Mouse (Mus musculus): ENCODE results near the gene Serp2. TPM values are rescaled to one million over a fixed set of nuclear protein-coding genes. Genes with fewer than 3 reads are reported as not detected.

Serp2 gene
- 100 to 1,000 TPM; 138 to 146 TPM for total RNA-seq (2021)
- long read RNA-seq, experiment 1, transcript Serp2-204 (2 exons, 705 nt): minor isoform, 12 of 89 reads
- long read RNA-seq, experiment 1, transcript Serp2-201 (3 exons, 748 nt): major isoform, 63 of 89 reads
- long read RNA-seq, experiment 1, partial matches to known transcripts: 1 of 89 reads
- long read RNA-seq, experiment 1, other reads (novel, unspliced or antisense): 13 of 89 reads
- long read RNA-seq, experiment 2, transcript Serp2-201 (3 exons, 748 nt): major isoform, 145 of 191 reads
- long read RNA-seq, experiment 2, transcript Serp2-204 (2 exons, 705 nt): minor isoform, 14 of 191 reads
- long read RNA-seq, experiment 2, partial matches to known transcripts: 4 of 191 reads
- long read RNA-seq, experiment 2, other reads (novel, unspliced or antisense): 28 of 191 reads

GRCm38 (mm10) chr14:76556852-76557208 lies at the start of gene Serp2:
Gene Serp2 (minus strand): TSS chr14:76556889.
- DNase-seq (ENCODE audit: low spot score in 2 of 2): no peak

- no peak for DNase-seq (ENCODE audit: low spot score in 2 of 2)
Measured at GRCm38 (mm10) chr14:76605931-76606534, 49.3 kb upstream of the Serp2 start.

GRCm38 (mm10) chr14:76604012-76604411 lies 47.3 kb upstream of the Serp2 start:
- DNase-seq (ENCODE audit: low spot score in 2 of 2): no peak

GRCm38 (mm10) chr14:76601654-76602053 lies 45.0 kb upstream of the Serp2 start:
- no peak for DNase-seq (ENCODE audit: low spot score in 2 of 2)

- no peak for DNase-seq (ENCODE audit: low spot score in 2 of 2)
Measured at GRCm38 (mm10) chr14:76600391-76600790, 43.7 kb upstream of the Serp2 start.

- no peak for DNase-seq (ENCODE audit: low spot score in 2 of 2)
Measured at GRCm38 (mm10) chr14:76599706-76600105, 43.0 kb upstream of the Serp2 start.

GRCm38 (mm10) chr14:76598518-76599216 lies 42.0 kb upstream of the Serp2 start:
- DNase-seq (ENCODE audit: low spot score in 2 of 2): peak in 1 of 2 experiments; percentile 40

GRCm38 (mm10) chr14:76597751-76598150 lies 41.1 kb upstream of the Serp2 start:
- DNase-seq (ENCODE audit: low spot score in 2 of 2): no peak

- DNase-seq (ENCODE audit: low spot score in 2 of 2): peak in 1 of 2 experiments; percentile 54
Measured at GRCm38 (mm10) chr14:76595048-76595859, 38.6 kb upstream of the Serp2 start.

GRCm38 (mm10) chr14:76594351-76594885 lies 37.7 kb upstream of the Serp2 start:
- no peak for DNase-seq (ENCODE audit: low spot score in 2 of 2)

- no peak for DNase-seq (ENCODE audit: low spot score in 2 of 2)
Measured at GRCm38 (mm10) chr14:76593630-76594193, 37.0 kb upstream of the Serp2 start.

- DNase-seq (ENCODE audit: low spot score in 2 of 2): no peak
Measured at GRCm38 (mm10) chr14:76592721-76593120, 36.0 kb upstream of the Serp2 start.

GRCm38 (mm10) chr14:76592090-76592489 lies 35.4 kb upstream of the Serp2 start:
- DNase-seq (ENCODE audit: low spot score in 2 of 2): no peak

GRCm38 (mm10) chr14:76590134-76590533 lies 33.4 kb upstream of the Serp2 start:
- no peak for DNase-seq (ENCODE audit: low spot score in 2 of 2)

- DNase-seq (ENCODE audit: low spot score in 2 of 2): no peak
Measured at GRCm38 (mm10) chr14:76589671-76590070, 33.0 kb upstream of the Serp2 start.

GRCm38 (mm10) chr14:76585831-76586405 lies 29.2 kb upstream of the Serp2 start:
- no peak for DNase-seq (ENCODE audit: low spot score in 2 of 2)

- DNase-seq (ENCODE audit: low spot score in 2 of 2): no peak
Measured at GRCm38 (mm10) chr14:76583985-76584384, 27.3 kb upstream of the Serp2 start.

GRCm38 (mm10) chr14:76581974-76582922 lies 25.6 kb upstream of the Serp2 start:
- no peak for DNase-seq (ENCODE audit: low spot score in 2 of 2)

- DNase-seq (ENCODE audit: low spot score in 2 of 2): no peak
Measured at GRCm38 (mm10) chr14:76579660-76580061, 23.0 kb upstream of the Serp2 start.
